Mouse (Mus musculus): ENCODE measurements at regions not wholly inside any gene's neighbourhood (a gene's known extent, or its start where the extent isn't known, plus 50 kb on each side); places are given as distances from the start of the nearest gene placed in this dataset.

DNA sequence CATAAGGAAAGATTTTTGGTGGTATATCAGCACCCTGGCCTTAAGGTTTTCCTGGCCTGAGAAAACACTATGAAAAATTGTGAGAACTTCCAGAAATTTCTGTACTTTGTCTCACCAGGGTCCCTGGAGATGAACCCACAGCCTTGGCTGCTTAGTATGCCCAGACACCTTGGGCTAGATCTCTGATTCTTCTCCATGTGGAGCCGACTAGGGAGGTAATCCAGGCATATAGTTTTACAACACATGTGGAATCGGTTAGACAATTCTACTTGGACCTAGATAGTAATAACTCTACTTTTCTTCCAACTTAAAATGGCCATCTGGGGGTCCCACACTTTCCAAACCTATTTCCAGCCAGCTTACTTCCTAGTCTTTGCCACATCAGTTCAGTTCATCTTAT is 460.5 kb downstream of the Adgrl2 start:
- TF ChIP-seq CTCF (IDR thresholded peaks at IDR 0.05; ENCODE audit: low read depth, low read length): no peak
- no peak for TF ChIP-seq POLR2A (IDR thresholded peaks at IDR 0.05; ENCODE audit: insufficient read depth, low read length)

All from ES-Bruce4 (cell line).